Mouse (Mus musculus) MEL (cell line): ENCODE data around the gene Serinc5.

ENCODE experiments used
- CTCF ChIP-seq, 3 experiments: IDR thresholded peaks in 2 of 3; conservative IDR thresholded peaks in 1 of 3; 2 replicates each; pipeline ENCODE4 v1.5.1; 2011 to 2012; ENCODE audit warnings: low read length in 3 of 3, low read depth in 2 of 3, mild to moderate bottlenecking in 2 of 3, improper control_type of control experiment in 1 of 3, inconsistent platforms in 1 of 3, mixed read lengths in 1 of 3, moderate library complexity in 1 of 3; ENCODE audit not compliant: control insufficient read depth in 1 of 3, insufficient read depth in 1 of 3, poor library complexity in 1 of 3, severe bottlenecking in 1 of 3
- JUND ChIP-seq: IDR thresholded peaks from 2 replicates; pipeline ENCODE4 v1.6.1; 2011; ENCODE audit warnings: low read depth, mild to moderate bottlenecking, improper control_type of control experiment, low read length
- MAX ChIP-seq: IDR thresholded peaks from 2 replicates; pipeline ENCODE4 v1.6.1; 2011; ENCODE audit warnings: low read length, improper control_type of control experiment
- MYC ChIP-seq: IDR thresholded peaks from 2 replicates; pipeline ENCODE4 v1.6.1; 2011; ENCODE audit warnings: low read depth, mild to moderate bottlenecking, low read length, improper control_type of control experiment, moderate library complexity
- POLR2A ChIP-seq, 2 experiments: IDR thresholded peaks; 2 replicates each; pipeline ENCODE4 v1.6.1; 2011 to 2012; ENCODE audit warnings: low read length in 2 of 2, mild to moderate bottlenecking in 2 of 2, control low read depth in 1 of 2, improper control_type of control experiment in 1 of 2, low read depth in 1 of 2, moderate library complexity in 1 of 2; ENCODE audit not compliant: control insufficient read depth in 1 of 2, insufficient read depth in 1 of 2, poor library complexity in 1 of 2
- SIN3A ChIP-seq: IDR thresholded peaks from 2 replicates; pipeline ENCODE4 v1.6.1; 2012; ENCODE audit warnings: low read length, improper control_type of control experiment, inconsistent platforms
- TCF12 ChIP-seq: IDR thresholded peaks from 2 replicates; pipeline ENCODE4 v1.6.1; 2014; ENCODE audit warnings: low read depth, mild to moderate bottlenecking, inconsistent platforms, low read length, improper control_type of control experiment, moderate library complexity

- TF ChIP-seq POLR2A (IDR thresholded peaks at IDR 0.05; ENCODE audit: control insufficient read depth in 1 of 2, insufficient read depth in 1 of 2, low read depth in 1 of 2, low read length in 2 of 2, poor library complexity in 1 of 2) = no peak
- no peak for TF ChIP-seq SIN3A
- TF ChIP-seq TCF12 = no peak
- no peak for TF ChIP-seq CTCF (IDR thresholded peaks at IDR 0.05 in 2 of 3, conservative IDR thresholded peaks at IDR 0.05 in 1 of 3; ENCODE audit: control insufficient read depth in 1 of 3, insufficient read depth in 1 of 3, low read depth in 2 of 3, low read length in 3 of 3, poor library complexity in 1 of 3, severe bottlenecking in 1 of 3)
- no peak for TF ChIP-seq JUND
- TF ChIP-seq MYC = no peak
- no peak for TF ChIP-seq MAX
Measured at GRCm38 (mm10) chr13:92652498-92652897, 41.6 kb downstream of the Serinc5 start.
